Mouse (Mus musculus) embryonic fibroblast, embryonic 13.5 days (primary cell): ENCODE data around the gene Mptx2.
"Not testable (repeated sequence)": the region's sequence is repeated elsewhere in the genome, so short reads cannot be mapped to it uniquely, and the experiment has no call there.

Source experiments
- CTCF ChIP-seq: IDR thresholded peaks from 2 replicates; pipeline ENCODE4 v1.5.1; 2011; ENCODE audit warnings: mild to moderate bottlenecking, control low read depth, low read length, moderate library complexity, borderline replicate concordance; ENCODE audit not compliant: insufficient read depth
- POLR2A ChIP-seq: IDR thresholded peaks from 2 replicates; pipeline ENCODE4 v1.6.1; 2011; ENCODE audit warnings: low read depth, mild to moderate bottlenecking, control low read depth, low read length, moderate library complexity

GRCm38 (mm10) chr1:173302795-173303194 lies 25.2 kb upstream of the Mptx2 start:
- not testable (repeated sequence) for TF ChIP-seq CTCF, POLR2A
